Mouse (Mus musculus) adrenal gland, postnatal 36 days (tissue): ENCODE data around the gene Snap29. TPM values are rescaled to one million over a fixed set of nuclear protein-coding genes. Genes with fewer than 3 reads are reported as not detected.

ENCODE experiments used
- DNase-seq, 2 experiments: peaks; one replicate each; pipeline ENCODE4 v3.0.0; 2021; ENCODE audit warnings: mixed read lengths in 1 of 2
- total RNA-seq, 2 experiments: library from RNA; stranded (reverse); gene quantifications; 2 replicates each; pipeline ENCODE4 v1.2.3; 2021

The Snap29 gene
- total RNA-seq, 2 experiments from 2014 or later = 27.3 to 30.2 TPM

DNA sequence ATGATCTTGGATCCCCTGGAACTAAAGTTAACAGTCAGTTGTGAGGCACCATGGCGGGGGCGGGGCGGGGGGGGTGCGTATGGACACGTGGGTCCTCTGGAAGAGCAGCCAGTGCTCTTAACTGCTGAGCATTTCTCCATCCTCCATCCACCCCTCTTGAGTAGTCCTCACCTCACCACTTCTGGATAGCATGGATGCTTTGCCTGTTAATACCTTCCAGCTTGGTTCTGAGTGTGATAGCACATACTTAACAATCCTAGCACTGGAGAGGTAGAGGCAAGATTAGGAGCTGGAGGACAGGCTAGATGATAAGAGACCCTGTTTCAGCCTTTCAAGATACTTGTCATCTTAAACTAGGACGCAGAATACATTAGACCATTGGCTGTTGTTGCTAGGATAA lies 66.7 kb downstream of the Snap29 start:
- no peak for DNase-seq

DNA sequence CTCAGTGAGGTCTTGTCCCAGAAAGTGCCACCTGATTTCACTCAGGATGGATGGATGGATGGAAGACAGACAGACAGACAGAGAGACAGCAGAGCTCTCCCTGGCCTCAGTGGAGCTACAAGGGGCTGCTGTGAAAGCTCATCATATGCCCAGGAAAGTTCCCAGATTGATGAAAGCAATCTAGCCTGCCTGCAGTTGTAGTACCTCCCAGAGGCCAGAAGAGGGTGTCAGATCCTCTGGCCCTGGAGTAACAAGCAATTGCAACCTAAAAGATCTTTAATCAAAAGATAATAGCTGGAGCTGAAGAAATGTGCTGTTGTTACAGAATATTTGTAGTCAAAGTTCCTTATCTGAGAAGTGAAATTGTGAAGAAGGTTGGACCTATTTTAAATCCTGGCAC lies 68.3 kb downstream of the Snap29 start:
- DNase-seq = peak; percentile 39 to 50

GRCm38 (mm10) chr16:17474761-17475160 lies 69.0 kb downstream of the Snap29 start:
- no peak for DNase-seq

GRCm38 (mm10) chr16:17475326-17475725 lies 69.5 kb downstream of the Snap29 start:
- DNase-seq = no peak

DNA sequence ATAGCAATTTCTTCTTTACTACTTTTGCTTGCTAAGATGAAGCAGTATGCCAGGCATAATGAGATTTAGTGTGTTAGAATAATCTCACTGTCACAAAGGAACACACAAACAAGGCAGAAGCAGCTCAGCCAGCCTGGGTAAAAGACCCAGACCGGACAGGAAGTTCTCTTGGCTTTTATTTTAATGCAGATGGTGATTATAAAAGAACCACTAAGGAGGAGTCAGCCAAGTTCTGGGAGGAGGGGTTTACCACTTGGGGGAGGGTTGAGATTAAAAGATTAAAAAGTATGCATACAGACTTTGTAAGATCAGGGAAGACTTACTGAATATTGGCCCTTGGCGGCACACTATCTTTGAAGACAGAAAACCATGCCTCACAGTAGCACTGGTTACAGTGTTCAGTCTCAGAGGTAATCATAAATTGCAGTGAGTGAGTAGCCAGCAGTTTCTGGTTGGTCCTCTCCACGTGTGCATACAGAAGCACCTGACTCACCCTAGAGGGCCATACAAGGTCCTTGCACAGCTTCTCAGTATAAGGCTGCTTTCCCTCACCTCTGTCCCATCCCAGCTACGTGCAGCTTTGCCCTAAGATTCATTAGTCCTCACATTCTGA lies 72.7 kb downstream of the Snap29 start:
- DNase-seq = no peak

Other genes with a start within 250 kb of the Snap29 start
- gene Ube2l3, start 203.3 kb upstream of the Snap29 start, total RNA-seq = 100 to 1,000 TPM; 219 to 220 TPM
- gene Rimbp3, start 197.4 kb upstream of the Snap29 start, total RNA-seq = not detected
- gene Hic2, start 172.4 kb upstream of the Snap29 start, total RNA-seq = 1 to 10 TPM; 2.9 to 3.1 TPM
- gene Tmem191c, start 129.9 kb upstream of the Snap29 start, total RNA-seq = 1 to 10 TPM; 8.6 to 9.3 TPM
- under 1 TPM; 0.40 to 0.63 TPM for gene Serpind1, start 74.6 kb upstream of the Snap29 start, total RNA-seq
- 10 to 100 TPM; 90.6 to 97.2 TPM for gene Pi4ka, start 328 bp downstream of the Snap29 start, total RNA-seq
- gene Crkl, start 46.0 kb downstream of the Snap29 start, total RNA-seq = 10 to 100 TPM; 30.4 to 38.1 TPM
- 1 to 10 TPM; 6.5 to 8.5 TPM for gene Aifm3, start 83.6 kb downstream of the Snap29 start, total RNA-seq
- gene Lztr1, start 102.7 kb downstream of the Snap29 start, total RNA-seq = 10 to 100 TPM; 56.1 to 59.9 TPM
- gene Thap7, start 125.2 kb downstream of the Snap29 start, total RNA-seq = 10 to 100 TPM; 31.4 to 39.4 TPM
- not detected for gene Lrrc74b, start 155.3 kb downstream of the Snap29 start, total RNA-seq
- 1 to 10 TPM; 1.4 TPM for gene P2rx6, start 155.9 kb downstream of the Snap29 start, total RNA-seq
- gene Slc7a4, start 177.2 kb downstream of the Snap29 start, total RNA-seq = 10 to 100 TPM; 10.1 to 17.8 TPM
- 10 to 100 TPM; 24.5 to 28.1 TPM for gene Smpd4, start 213.4 kb downstream of the Snap29 start, total RNA-seq
- gene Ccdc74a, start 240.5 kb downstream of the Snap29 start, total RNA-seq = 1 to 10 TPM; 1.5 to 2.5 TPM